Mouse (Mus musculus) CH12.LX (cell line): Measurements from ENCODE around the gene Arl14. TPM values are rescaled to one million over a fixed set of nuclear protein-coding genes. Genes with fewer than 3 reads are reported as not detected.

Source experiments
- DNase-seq: peaks from one replicate; pipeline ENCODE4 v3.0.0-alpha.2; 2013; ENCODE audit errors: extremely low read depth
- H3K27ac ChIP-seq: 2 replicates; pipeline ENCODE4 v1.5.1; 2012; ENCODE audit warnings: low read depth, mild to moderate bottlenecking, control low read depth, moderate library complexity; ENCODE audit not compliant: insufficient read depth
- H3K27me3 ChIP-seq: replicated peaks from 2 replicates; pipeline ENCODE3; 2012; ENCODE audit warnings: inconsistent platforms
- H3K36me3 ChIP-seq, 2 experiments: replicated peaks in 1 of 2; 2 replicates each; pipeline versions ENCODE3 to v1.6.1; 2012; ENCODE audit warnings: inconsistent platforms in 1 of 2, low read length in 1 of 2, mild to moderate bottlenecking in 1 of 2, mixed read lengths in 1 of 2, moderate library complexity in 1 of 2; ENCODE audit not compliant: control insufficient read depth in 1 of 2, insufficient read depth in 1 of 2
- H3K4me1 ChIP-seq, 2 experiments: 2 replicates each; pipeline ENCODE4 v1.6.1; 2012; ENCODE audit warnings: inconsistent platforms in 1 of 2, moderate library complexity in 1 of 2; ENCODE audit not compliant: insufficient read depth in 2 of 2, control insufficient read depth in 1 of 2
- H3K4me2 ChIP-seq: 2 replicates; pipeline ENCODE4 v1.6.1; 2012; ENCODE audit warnings: low read depth, mild to moderate bottlenecking, control low read depth; ENCODE audit not compliant: poor library complexity, insufficient read depth, severe bottlenecking
- H3K4me3 ChIP-seq, 3 experiments: fragments of 150-350 bp in 1 of 3; sonication (generic) in 1 of 3; replicated peaks in 1 of 3; 2 replicates each; pipeline versions ENCODE3 to v1.5.1; 2011 to 2012; ENCODE audit warnings: low read depth in 2 of 3, low read length in 2 of 3, mild to moderate bottlenecking in 2 of 3, moderate library complexity in 2 of 3, control low read depth in 1 of 3, improper control_type of control experiment in 1 of 3, inconsistent platforms in 1 of 3, mixed read lengths in 1 of 3; ENCODE audit not compliant: poor library complexity in 1 of 3
- H3K79me2 ChIP-seq: replicated peaks from 2 replicates; pipeline ENCODE4 v1.6.1; 2012; ENCODE audit warnings: mild to moderate bottlenecking, moderate library complexity; ENCODE audit not compliant: control insufficient read depth, poor library complexity, insufficient read depth, severe bottlenecking; ENCODE audit errors: extremely low read depth
- H3K9ac ChIP-seq: 2 replicates; pipeline ENCODE4 v1.6.1; 2012; ENCODE audit warnings: low read depth, mild to moderate bottlenecking, control low read depth, moderate library complexity; ENCODE audit not compliant: insufficient read depth
- H3K9me3 ChIP-seq: replicated peaks from 2 replicates; pipeline ENCODE3; 2012; ENCODE audit warnings: low read length, inconsistent platforms, mixed read lengths
- BHLHE40 ChIP-seq: IDR thresholded peaks from 2 replicates; pipeline ENCODE4 v1.6.1; 2011; ENCODE audit warnings: mild to moderate bottlenecking, low read depth, low read length, improper control_type of control experiment
- CHD1 ChIP-seq: IDR thresholded peaks from 2 replicates; pipeline ENCODE4 v1.6.1; 2012; ENCODE audit warnings: low read depth, low read length, improper control_type of control experiment, inconsistent platforms
- CHD2 ChIP-seq: IDR thresholded peaks from 2 replicates; pipeline ENCODE4 v1.6.1; 2011; ENCODE audit warnings: low read length, improper control_type of control experiment
- CTCF ChIP-seq, 2 experiments: IDR thresholded peaks in 1 of 2; conservative IDR thresholded peaks in 1 of 2; 2 replicates each; pipeline ENCODE4 v1.5.1; 2011 to 2012; ENCODE audit warnings: low read depth in 2 of 2, low read length in 2 of 2, improper control_type of control experiment in 1 of 2, inconsistent platforms in 1 of 2, mild to moderate bottlenecking in 1 of 2, moderate library complexity in 1 of 2
- E2F4 ChIP-seq: IDR thresholded peaks from 2 replicates; pipeline ENCODE4 v1.6.1; 2011; ENCODE audit warnings: low read depth, low read length, improper control_type of control experiment; ENCODE audit not compliant: insufficient replicate concordance
- ETS1 ChIP-seq: conservative IDR thresholded peaks from 2 replicates; pipeline ENCODE4 v1.6.1; 2012; ENCODE audit warnings: low read depth, mild to moderate bottlenecking, inconsistent platforms, low read length, improper control_type of control experiment, moderate library complexity
- GABPA ChIP-seq: IDR thresholded peaks from 2 replicates; pipeline ENCODE4 v1.6.1; 2012; ENCODE audit warnings: low read depth, low read length, improper control_type of control experiment, inconsistent platforms; ENCODE audit not compliant: insufficient replicate concordance
- HCFC1 ChIP-seq: IDR thresholded peaks from 2 replicates; pipeline ENCODE4 v1.6.1; 2012; ENCODE audit warnings: low read depth, mild to moderate bottlenecking, inconsistent platforms, low read length, improper control_type of control experiment
- IRF4 ChIP-seq: IDR thresholded peaks from 2 replicates; pipeline ENCODE4 v1.6.1; 2014; ENCODE audit warnings: low read depth, mild to moderate bottlenecking, inconsistent platforms, low read length, improper control_type of control experiment
- JUN ChIP-seq: IDR thresholded peaks from 2 replicates; pipeline ENCODE4 v1.6.1; 2011; ENCODE audit warnings: low read depth, mild to moderate bottlenecking, low read length, improper control_type of control experiment, moderate library complexity; ENCODE audit not compliant: insufficient read depth
- JUND ChIP-seq: conservative IDR thresholded peaks from 2 replicates; pipeline ENCODE4 v1.6.1; 2011; ENCODE audit warnings: low read depth, low read length, improper control_type of control experiment
- KAT2A ChIP-seq: IDR thresholded peaks from 2 replicates; pipeline ENCODE4 v1.6.1; 2012; ENCODE audit warnings: low read length, improper control_type of control experiment, inconsistent platforms; ENCODE audit not compliant: insufficient replicate concordance
- MAFK ChIP-seq: IDR thresholded peaks from 2 replicates; pipeline ENCODE4 v1.6.1; 2011; ENCODE audit warnings: low read length, improper control_type of control experiment; ENCODE audit not compliant: insufficient replicate concordance
- MAX ChIP-seq: IDR thresholded peaks from 2 replicates; pipeline ENCODE4 v1.6.1; 2011; ENCODE audit warnings: low read length, improper control_type of control experiment
- MAZ ChIP-seq: IDR thresholded peaks from 2 replicates; pipeline ENCODE4 v1.6.1; 2012; ENCODE audit warnings: low read depth, mild to moderate bottlenecking, inconsistent platforms, low read length, improper control_type of control experiment, moderate library complexity
- MEF2A ChIP-seq: IDR thresholded peaks from 2 replicates; pipeline ENCODE4 v1.6.1; 2014; ENCODE audit warnings: low read depth, mild to moderate bottlenecking, inconsistent platforms, low read length, improper control_type of control experiment, borderline replicate concordance
- MXI1 ChIP-seq: IDR thresholded peaks from 2 replicates; pipeline ENCODE4 v1.6.1; 2011; ENCODE audit warnings: mild to moderate bottlenecking, low read depth, low read length, improper control_type of control experiment
- MYC ChIP-seq: IDR thresholded peaks from 2 replicates; pipeline ENCODE4 v1.6.1; 2011; ENCODE audit warnings: low read depth, mild to moderate bottlenecking, improper control_type of control experiment, low read length
- NELFE ChIP-seq: IDR thresholded peaks from 2 replicates; pipeline ENCODE4 v1.6.1; 2011; ENCODE audit warnings: low read depth, low read length, improper control_type of control experiment
- NRF1 ChIP-seq: IDR thresholded peaks from 2 replicates; pipeline ENCODE4 v1.6.1; 2014; ENCODE audit warnings: low read depth, mild to moderate bottlenecking, inconsistent platforms, low read length, improper control_type of control experiment, moderate library complexity
- PAX5 ChIP-seq: IDR thresholded peaks from 2 replicates; pipeline ENCODE4 v1.6.1; 2012; ENCODE audit warnings: low read length, inconsistent platforms, mixed read lengths
- POLR2A ChIP-seq: IDR thresholded peaks from 2 replicates; pipeline ENCODE4 v1.6.1; 2011; ENCODE audit warnings: low read depth, mild to moderate bottlenecking, improper control_type of control experiment, low read length
- RAD21 ChIP-seq: IDR thresholded peaks from 2 replicates; pipeline ENCODE4 v1.6.1; 2011; ENCODE audit warnings: low read depth, mild to moderate bottlenecking, low read length, improper control_type of control experiment, moderate library complexity
- RCOR1 ChIP-seq: conservative IDR thresholded peaks from 2 replicates; pipeline ENCODE4 v1.6.1; 2012; ENCODE audit warnings: low read depth, mild to moderate bottlenecking, inconsistent platforms, low read length, improper control_type of control experiment
- SIN3A ChIP-seq: IDR thresholded peaks from 2 replicates; pipeline ENCODE4 v1.6.1; 2012; ENCODE audit warnings: low read length, improper control_type of control experiment, inconsistent platforms
- TCF12 ChIP-seq: IDR thresholded peaks from 2 replicates; pipeline ENCODE4 v1.6.1; 2014; ENCODE audit warnings: low read depth, mild to moderate bottlenecking, inconsistent platforms, low read length, improper control_type of control experiment
- USF1 ChIP-seq: IDR thresholded peaks from 2 replicates; pipeline ENCODE4 v1.6.1; 2014; ENCODE audit warnings: low read depth, mild to moderate bottlenecking, inconsistent platforms, low read length, improper control_type of control experiment
- USF2 ChIP-seq: conservative IDR thresholded peaks from 2 replicates; pipeline ENCODE4 v1.6.1; 2011; ENCODE audit warnings: low read depth, low read length, improper control_type of control experiment
- ZC3H11A ChIP-seq: IDR thresholded peaks from 2 replicates; pipeline ENCODE4 v1.6.1; 2012; ENCODE audit warnings: low read depth, mild to moderate bottlenecking, inconsistent platforms, low read length, improper control_type of control experiment
- ZMIZ1 ChIP-seq: IDR thresholded peaks from 2 replicates; pipeline ENCODE4 v1.6.1; 2012; ENCODE audit warnings: low read depth, mild to moderate bottlenecking, inconsistent platforms, low read length, improper control_type of control experiment
- dilution Hi-C: fragments of 300-500 bp; cut with MboI; formaldehyde crosslinking; loops from 2 replicates; pipeline ENCODE4 v1.14.3; 2020; ENCODE audit warnings: low sequenced_read_pairs; ENCODE audit not compliant: extremely low pct_unique_long_range_greater_than_20kb, extremely low pct_ligation_motif_present
- in situ Hi-C: fragments of 300-500 bp; cut with MboI; formaldehyde crosslinking; loops from 3 replicates; pipeline ENCODE4 v1.14.3; 2019; ENCODE audit warnings: low sequenced_read_pairs, low pct_ligation_motif_present, low pct_unique_long_range_greater_than_20kb, mixed read lengths
- polyA plus RNA-seq: library from polyadenylated mRNA; unstranded; fragments of >175 nt; gene quantifications from 2 replicates; pipeline ENCODE4 v1.2.1, GENCODE M21; 2012; ENCODE audit warnings: low read depth; ENCODE audit not compliant: insufficient read length
- total RNA-seq, 2 experiments: library from RNA; depleted of rRNA; stranded (reverse); fragments of 300-350 nt in 1 of 2; fragments of >200 nt in 1 of 2; gene quantifications; 2 replicates each; pipeline ENCODE4 v1.2.3; 2012 to 2014

The Arl14 gene
- total and polyA plus RNA-seq, 3 experiments = not detected

GRCm38 (mm10) chr3:69241020-69241419 lies 18.8 kb downstream of the Arl14 start:
- dilution Hi-C loops (no loop called here), in situ Hi-C loops (loop anchor here (25.0 kb wide), 1 partner anchor 646 kb away; no protein-coding TSS in a partner anchor)
- TF ChIP-seq JUND = no peak
- no peak for TF ChIP-seq MAFK
- no peak for TF ChIP-seq CTCF (conservative IDR thresholded peaks at IDR 0.05 in 1 of 2, IDR thresholded peaks at IDR 0.05 in 1 of 2; ENCODE audit: low read depth in 2 of 2, low read length in 2 of 2)
- no peak for TF ChIP-seq KAT2A
- no peak for TF ChIP-seq MAZ
- no peak for TF ChIP-seq IRF4
- TF ChIP-seq JUN = no peak
- no peak for TF ChIP-seq POLR2A
- no peak for TF ChIP-seq MYC
- TF ChIP-seq RCOR1 = no peak
- TF ChIP-seq MAX = no peak
- TF ChIP-seq NRF1 = no peak
- no peak for TF ChIP-seq PAX5
- no peak for TF ChIP-seq E2F4
- TF ChIP-seq NELFE = no peak
- TF ChIP-seq SIN3A = no peak
- no peak for TF ChIP-seq RAD21
- TF ChIP-seq CHD2 = no peak
- TF ChIP-seq CHD1 = no peak
- Histone ChIP-seq H3K36me3 (no peaks in the 10 kb centered on the region), H3K4me1 (no peaks in the 10 kb centered on the region), H3K9me3 (no peaks in the 10 kb centered on the region), H3K27me3 (no peaks in the 10 kb centered on the region), H3K4me2 (no peak overlapping the region), H3K79me2 (no peaks in the 10 kb centered on the region), H3K9ac (no peak overlapping the region), H3K27ac (no peak overlapping the region), H3K4me3 (no peak overlapping the region)
- no peak for DNase-seq

GRCm38 (mm10) chr3:69253096-69253866 lies 31.1 kb downstream of the Arl14 start:
- Histone ChIP-seq H3K27me3 (no peaks in the 10 kb centered on the region), H3K36me3 (no peaks in the 10 kb centered on the region), H3K9me3 (no peaks in the 10 kb centered on the region), H3K4me2 (no peak overlapping the region), H3K79me2 (no peaks in the 10 kb centered on the region), H3K4me3 (no peak overlapping the region), H3K27ac (no peak overlapping the region), H3K4me1 (no peaks in the 10 kb centered on the region), H3K9ac (no peak overlapping the region)
- in situ Hi-C loops = loop anchor here (10.0 to 25.0 kb wide), 2 partner anchors 232 to 459 kb away; partner anchors contain the start of gene Nmd3
- dilution Hi-C loops = no loop called here
- no peak for DNase-seq
- TF ChIP-seq HCFC1 (no peak), USF1 (no peak), MXI1 (no peak), USF2 (no peak), ZC3H11A (no peak), GABPA (no peak), MEF2A (no peak), BHLHE40 (no peak), JUN (no peak), MAZ (no peak), ZMIZ1 (no peak), MYC (no peak), CHD2 (no peak), ETS1 (no peak), NELFE (no peak), E2F4 (no peak), TCF12 (no peak), MAFK (no peak), RCOR1 (no peak)
